Mouse (Mus musculus): ENCODE measurements around the gene Yars. TPM values are rescaled to one million over a fixed set of nuclear protein-coding genes. Genes with fewer than 3 reads are reported as not detected.
A peak's percentile ranks its signal among the peaks of the same experiment; 100 is the strongest.

Yars gene
- polyA plus RNA-seq, 1 experiment from 2014 or later = 55.4 TPM

DNA sequence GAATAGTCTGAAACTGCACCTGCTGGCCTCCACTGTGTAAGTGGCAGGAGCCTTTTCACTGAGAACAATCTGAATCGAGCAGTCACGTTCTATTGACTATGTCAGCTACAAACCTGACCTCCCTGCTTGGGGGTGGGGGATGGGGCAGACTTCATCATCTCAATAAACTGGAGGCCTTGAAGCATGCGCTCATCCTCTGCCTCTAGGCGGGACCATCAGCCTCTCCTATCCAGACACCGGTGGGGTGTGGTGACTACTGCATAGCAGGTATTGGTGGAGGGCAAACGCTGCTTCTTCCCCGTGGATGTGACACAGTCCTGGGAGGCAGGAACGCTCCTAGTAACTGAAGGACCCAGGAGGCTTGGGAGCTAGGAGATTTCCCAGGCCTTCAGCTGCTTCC is 41.4 kb downstream of the Yars start:
- no peaks in the 10 kb centered on the region for H3K36me3 ChIP-seq (ENCODE audit: control insufficient read depth, insufficient read depth, low read length)

DNA sequence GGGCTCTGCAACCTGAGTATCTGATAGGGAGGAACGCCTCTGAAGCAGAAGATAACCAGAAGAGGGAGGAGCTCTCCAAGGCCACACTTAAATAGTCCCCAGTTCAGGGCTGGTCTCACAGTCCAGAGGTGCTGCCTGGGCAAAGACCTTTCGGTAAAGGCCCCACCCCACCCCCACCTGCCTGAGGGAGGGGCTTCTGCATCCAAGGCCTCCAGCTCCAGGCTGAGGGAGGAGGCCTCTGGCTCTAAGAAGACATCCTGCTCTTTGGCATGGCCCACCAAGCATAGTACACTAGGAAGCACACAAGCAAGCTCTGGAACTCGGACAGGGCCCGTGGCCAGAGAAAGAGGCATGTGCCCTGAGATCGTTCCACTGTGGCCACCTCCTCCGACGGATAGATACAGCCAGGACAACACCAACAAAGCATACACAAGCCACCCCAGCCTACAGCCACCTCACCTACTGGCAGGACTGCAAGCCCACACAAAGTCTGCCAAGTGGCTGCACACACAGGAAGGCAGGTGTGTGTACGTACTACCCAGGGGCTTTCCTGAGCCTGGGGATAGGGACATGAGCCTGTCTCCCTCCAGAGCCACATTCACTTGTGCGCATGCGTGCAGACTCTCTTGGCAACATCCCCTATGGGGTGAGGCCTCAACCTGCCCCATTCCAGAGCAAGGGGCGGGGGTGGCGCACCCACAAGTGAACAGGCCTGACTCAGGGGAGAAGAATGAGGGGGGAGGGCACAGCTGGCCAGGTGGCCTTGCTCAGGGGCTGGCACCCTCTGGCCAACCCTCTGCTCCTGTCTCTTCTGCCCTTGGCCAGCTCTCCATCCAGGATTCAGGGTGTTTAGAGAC is 42.3 kb downstream of the Yars start:
- peaks cover 26% of the 10 kb centered on the region for H3K4me1 ChIP-seq (ENCODE audit: control insufficient read depth, insufficient read depth, low read length)
- no peak overlapping the region for H3K4me2 ChIP-seq
- H3K27ac ChIP-seq (ENCODE audit: low read depth, low read length) = no peak overlapping the region
- no peak overlapping the region for H3K4me3 ChIP-seq (ENCODE audit: low read depth, low read length)
- WGBS (ENCODE audit: insufficient replicate concordance) = 52% methylated on average over 12 of the region's 12 CpGs
- H3K36me3 ChIP-seq (ENCODE audit: control insufficient read depth, insufficient read depth, low read length) = no peaks in the 10 kb centered on the region
- no peak for ATAC-seq (replicated peaks; ENCODE audit: insufficient number of reproducible peaks, low FRiP score, low TSS enrichment)
- no peaks in the 10 kb centered on the region for H3K9me3 ChIP-seq (replicated peaks; ENCODE audit: control insufficient read depth, low read length)
- peaks cover 81% of the 10 kb centered on the region for H3K27me3 ChIP-seq (ENCODE audit: control insufficient read depth, insufficient read depth, low read length)
- no peak overlapping the region for H3K9ac ChIP-seq (ENCODE audit: low read depth, low read length)

More for the DNA sequence above, 41.4 kb downstream of the Yars start:
- Histone ChIP-seq H3K4me3 (ENCODE audit: low read depth, low read length) (no peak overlapping the region), H3K9ac (ENCODE audit: low read depth, low read length) (no peak overlapping the region), H3K27ac (ENCODE audit: low read depth, low read length) (no peak overlapping the region), H3K27me3 (ENCODE audit: control insufficient read depth, insufficient read depth, low read length) (peaks cover 81% of the 10 kb centered on the region), H3K4me2 (no peak overlapping the region), H3K4me1 (ENCODE audit: control insufficient read depth, insufficient read depth, low read length) (peaks cover 31% of the 10 kb centered on the region), H3K9me3 (replicated peaks; ENCODE audit: control insufficient read depth, low read length) (no peaks in the 10 kb centered on the region)
- no peak for ATAC-seq (replicated peaks; ENCODE audit: insufficient number of reproducible peaks, low FRiP score, low TSS enrichment)
- WGBS (ENCODE audit: insufficient replicate concordance) = 43% methylated on average over 8 of the region's 8 CpGs

DNA sequence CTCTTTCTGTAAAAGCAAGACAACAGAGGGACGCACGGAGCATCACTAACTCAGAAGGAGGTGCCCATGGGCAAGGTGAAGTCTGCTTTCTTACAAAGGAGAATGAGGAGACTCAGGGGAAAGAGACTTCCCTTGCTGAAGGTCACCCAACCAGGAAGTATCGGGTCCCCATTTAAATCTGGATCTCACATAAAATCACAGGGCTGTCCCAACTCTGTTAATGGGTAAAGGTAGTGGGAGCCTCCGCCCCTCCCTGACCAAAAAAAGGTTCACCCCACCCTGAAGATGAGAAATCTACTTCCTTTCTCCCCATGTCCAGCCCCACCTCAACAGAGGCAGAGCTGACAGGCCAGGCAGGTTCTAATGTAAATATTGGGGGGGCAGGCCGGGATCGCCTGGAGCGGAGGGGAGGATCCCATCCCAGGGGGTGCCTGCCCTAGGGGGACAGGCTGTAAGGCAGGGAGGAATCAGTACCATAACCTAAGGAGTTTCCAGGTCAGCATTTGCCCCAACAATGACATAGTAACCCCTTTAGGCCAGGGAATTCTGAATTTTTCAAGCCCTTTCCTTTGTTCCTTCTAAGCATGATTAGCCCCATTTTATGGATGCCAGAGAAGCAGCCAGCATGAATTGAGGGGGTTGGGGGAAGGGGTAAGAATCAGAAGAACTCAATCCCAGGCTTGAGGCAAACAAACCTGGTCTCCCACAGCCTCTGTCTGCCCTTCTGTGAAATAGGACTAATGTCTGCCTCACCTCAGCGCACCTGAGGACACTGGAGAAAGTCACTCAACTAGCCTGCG is 43.2 kb downstream of the Yars start:
- Histone ChIP-seq H3K27me3 (ENCODE audit: control insufficient read depth, insufficient read depth, low read length) (peaks cover 81% of the 10 kb centered on the region), H3K27ac (ENCODE audit: low read depth, low read length) (no peak overlapping the region), H3K9me3 (replicated peaks; ENCODE audit: control insufficient read depth, low read length) (no peaks in the 10 kb centered on the region), H3K9ac (ENCODE audit: low read depth, low read length) (no peak overlapping the region), H3K4me3 (ENCODE audit: low read depth, low read length) (no peak overlapping the region), H3K36me3 (ENCODE audit: control insufficient read depth, insufficient read depth, low read length) (no peaks in the 10 kb centered on the region), H3K4me1 (ENCODE audit: control insufficient read depth, insufficient read depth, low read length) (peaks cover 17% of the 10 kb centered on the region), H3K4me2 (no peak overlapping the region)
- no peak for ATAC-seq (replicated peaks; ENCODE audit: insufficient number of reproducible peaks, low FRiP score, low TSS enrichment)
- 76% methylated on average over 9 of the region's 9 CpGs for WGBS (ENCODE audit: insufficient replicate concordance)

DNA sequence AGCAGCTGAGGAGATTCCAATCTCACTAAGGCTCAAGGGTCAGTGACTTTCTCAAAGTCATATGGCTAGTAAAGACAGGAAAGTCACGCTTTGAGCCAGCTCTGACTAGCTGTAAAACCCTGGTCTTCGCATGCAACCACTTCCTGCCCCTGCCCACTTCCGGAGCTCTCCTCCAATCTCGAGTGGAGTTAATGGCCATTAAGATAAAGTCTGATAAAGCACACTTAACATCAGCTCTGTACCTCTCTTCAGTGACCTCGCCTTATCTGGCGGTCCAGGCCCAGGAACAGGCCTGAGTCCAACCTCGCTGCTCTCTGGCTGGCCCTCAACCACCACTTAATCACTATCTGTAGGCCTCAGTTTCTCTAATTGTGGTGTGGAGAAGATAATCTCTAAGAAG is 44.9 kb downstream of the Yars start:
- ATAC-seq (replicated peaks; ENCODE audit: insufficient number of reproducible peaks, low FRiP score, low TSS enrichment) = no peak
- Histone ChIP-seq H3K9ac (ENCODE audit: low read depth, low read length) (no peak overlapping the region), H3K9me3 (replicated peaks; ENCODE audit: control insufficient read depth, low read length) (no peaks in the 10 kb centered on the region), H3K4me3 (ENCODE audit: low read depth, low read length) (no peak overlapping the region), H3K27me3 (ENCODE audit: control insufficient read depth, insufficient read depth, low read length) (peaks cover 83% of the 10 kb centered on the region), H3K4me1 (ENCODE audit: control insufficient read depth, insufficient read depth, low read length) (peaks cover 20% of the 10 kb centered on the region), H3K27ac (ENCODE audit: low read depth, low read length) (no peak overlapping the region), H3K36me3 (ENCODE audit: control insufficient read depth, insufficient read depth, low read length) (no peaks in the 10 kb centered on the region), H3K4me2 (no peak overlapping the region)
- whole genome bisulfite sequencing (ENCODE audit: insufficient replicate concordance) = 12% methylated on average over 7 of the region's 7 CpGs

DNA sequence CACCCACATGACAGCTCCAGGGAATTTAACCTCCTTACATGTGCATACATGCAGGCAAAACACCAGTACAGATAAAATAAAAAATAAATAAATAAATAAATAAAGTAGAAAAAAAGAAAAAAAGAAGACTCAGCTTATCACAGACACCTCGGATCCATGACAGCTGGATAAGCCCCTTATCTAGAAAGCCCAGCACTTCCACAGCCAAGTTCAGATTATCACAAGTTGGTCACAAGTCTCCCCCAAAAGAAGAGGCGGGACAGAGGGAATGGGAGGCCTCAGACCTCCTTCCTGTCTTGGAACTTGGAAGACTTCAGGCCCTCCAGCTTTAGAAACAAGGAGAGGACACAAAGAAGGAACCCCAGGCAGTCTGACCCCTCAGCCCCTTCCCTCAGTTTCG is 45.6 kb downstream of the Yars start:
- WGBS (ENCODE audit: insufficient replicate concordance) = 30% methylated on average over 3 of the region's 3 CpGs
- H3K9ac ChIP-seq (ENCODE audit: low read depth, low read length) = no peak overlapping the region
- H3K4me2 ChIP-seq = no peak overlapping the region
- no peak overlapping the region for H3K27ac ChIP-seq (ENCODE audit: low read depth, low read length)
- H3K36me3 ChIP-seq (ENCODE audit: control insufficient read depth, insufficient read depth, low read length) = no peaks in the 10 kb centered on the region
- H3K27me3 ChIP-seq (ENCODE audit: control insufficient read depth, insufficient read depth, low read length) = peaks cover 83% of the 10 kb centered on the region
- no peak overlapping the region for H3K4me3 ChIP-seq (ENCODE audit: low read depth, low read length)
- peaks cover 20% of the 10 kb centered on the region for H3K4me1 ChIP-seq (ENCODE audit: control insufficient read depth, insufficient read depth, low read length)
- ATAC-seq (replicated peaks; ENCODE audit: insufficient number of reproducible peaks, low FRiP score, low TSS enrichment) = no peak
- H3K9me3 ChIP-seq (replicated peaks; ENCODE audit: control insufficient read depth, low read length) = no peaks in the 10 kb centered on the region

DNA sequence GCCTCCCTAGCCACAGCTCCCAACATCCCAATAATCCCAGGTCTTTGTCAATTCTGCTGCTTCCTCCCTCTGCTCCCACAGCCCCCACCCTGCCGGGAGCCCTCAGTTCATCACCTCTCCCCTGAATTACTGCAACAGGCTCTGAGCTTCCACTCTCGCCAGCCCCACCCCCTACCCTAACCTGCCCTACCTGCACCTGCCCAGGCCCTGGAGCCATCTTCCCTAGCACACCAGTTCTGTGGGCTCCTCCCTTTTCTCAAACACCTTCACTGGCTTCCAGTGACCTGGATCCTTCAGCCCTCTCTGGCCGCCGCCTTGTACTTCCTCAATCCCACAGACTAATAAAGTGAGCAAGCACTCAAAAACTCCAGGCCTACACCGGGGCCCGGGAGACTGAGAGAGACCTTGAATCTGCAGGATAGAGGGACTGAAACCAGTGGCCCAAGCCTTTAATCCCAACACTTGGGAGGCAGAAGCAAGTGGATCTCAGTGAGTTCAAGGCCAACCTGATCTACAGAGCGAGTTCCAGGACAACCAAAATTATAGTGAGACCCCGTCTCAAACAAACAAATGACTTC is 46.8 kb downstream of the Yars start:
- Histone ChIP-seq H3K36me3 (ENCODE audit: control insufficient read depth, insufficient read depth, low read length) (no peaks in the 10 kb centered on the region), H3K4me2 (no peak overlapping the region), H3K27me3 (ENCODE audit: control insufficient read depth, insufficient read depth, low read length) (peaks cover 79% of the 10 kb centered on the region), H3K4me3 (ENCODE audit: low read depth, low read length) (no peak overlapping the region), H3K9me3 (replicated peaks; ENCODE audit: control insufficient read depth, low read length) (no peaks in the 10 kb centered on the region), H3K9ac (ENCODE audit: low read depth, low read length) (no peak overlapping the region), H3K4me1 (ENCODE audit: control insufficient read depth, insufficient read depth, low read length) (peaks cover 20% of the 10 kb centered on the region), H3K27ac (ENCODE audit: low read depth, low read length) (no peak overlapping the region)
- 81% methylated on average over 8 of the region's 8 CpGs for WGBS (ENCODE audit: insufficient replicate concordance)
- no peak for ATAC-seq (replicated peaks; ENCODE audit: insufficient number of reproducible peaks, low FRiP score, low TSS enrichment)

DNA sequence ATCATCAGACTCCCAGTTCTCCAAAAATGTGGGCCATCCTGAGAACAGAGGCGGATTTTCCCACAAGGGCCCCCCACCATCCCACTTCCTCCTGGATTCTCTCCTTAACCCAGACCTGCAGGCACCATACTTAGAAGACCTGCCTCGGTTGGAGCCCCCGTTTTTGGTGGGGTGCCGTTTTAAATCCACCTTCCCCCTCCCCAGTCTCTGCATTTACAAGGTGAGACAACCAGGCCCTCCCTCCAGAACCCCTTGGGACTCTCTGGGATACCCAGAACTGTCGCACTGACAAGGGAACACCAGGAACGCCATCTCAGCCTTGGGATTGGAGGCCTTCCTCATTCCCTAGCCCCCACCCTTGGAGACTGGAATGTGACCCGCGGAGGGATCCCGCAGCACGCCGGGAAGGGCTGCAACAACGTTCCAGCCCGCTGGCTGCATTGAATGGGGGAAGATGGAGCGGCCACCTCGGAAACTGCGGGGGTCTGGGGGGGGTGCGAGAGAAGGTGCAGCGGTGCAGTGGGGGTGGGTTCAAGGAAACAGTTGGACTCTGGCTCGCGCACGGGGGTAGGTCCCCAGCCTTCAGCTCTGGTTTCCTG is 48.4 kb downstream of the Yars start:
- H3K36me3 ChIP-seq (ENCODE audit: control insufficient read depth, insufficient read depth, low read length) = no peaks in the 10 kb centered on the region
- H3K9me3 ChIP-seq (replicated peaks; ENCODE audit: control insufficient read depth, low read length) = no peaks in the 10 kb centered on the region
- peaks cover 76% of the 10 kb centered on the region for H3K27me3 ChIP-seq (ENCODE audit: control insufficient read depth, insufficient read depth, low read length)
- 7% methylated on average over 21 of the region's 21 CpGs for WGBS (ENCODE audit: insufficient replicate concordance)
- H3K4me3 ChIP-seq (ENCODE audit: low read depth, low read length) = peak overlapping the region; percentile 70
- no peak for ATAC-seq (replicated peaks; ENCODE audit: insufficient number of reproducible peaks, low FRiP score, low TSS enrichment)
- H3K9ac ChIP-seq (ENCODE audit: low read depth, low read length) = peak overlapping the region; percentile 16; the same call in 1 of the 2 replicates
- peaks cover 20% of the 10 kb centered on the region for H3K4me1 ChIP-seq (ENCODE audit: control insufficient read depth, insufficient read depth, low read length)
- H3K4me2 ChIP-seq = peak overlapping the region; percentile 98
- no peak overlapping the region for H3K27ac ChIP-seq (ENCODE audit: low read depth, low read length)

DNA sequence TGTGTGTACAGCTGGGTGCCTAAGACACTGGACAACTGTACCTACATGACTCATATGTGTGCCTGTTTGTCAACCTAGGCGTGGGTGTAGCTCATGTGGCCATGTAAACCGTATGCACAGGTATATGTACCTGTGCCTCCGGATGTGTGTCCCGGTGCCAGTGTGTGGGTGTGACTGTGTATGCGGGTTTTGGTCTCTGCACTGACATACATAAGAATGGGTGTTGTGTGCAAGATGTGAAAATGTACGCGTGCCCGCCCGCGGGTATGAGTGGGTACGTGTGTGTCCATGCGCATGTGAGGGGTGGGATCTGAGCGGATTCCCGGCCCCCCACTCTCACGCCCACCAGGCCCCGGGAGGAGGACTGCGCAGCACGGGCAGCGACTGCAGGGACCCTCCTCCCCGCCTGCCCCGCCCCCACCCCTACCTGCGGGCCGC is 49.0 kb downstream of the Yars start:
- Histone ChIP-seq H3K27me3 (ENCODE audit: control insufficient read depth, insufficient read depth, low read length) (peaks cover 72% of the 10 kb centered on the region), H3K4me3 (ENCODE audit: low read depth, low read length) (peak overlapping the region; percentile 70), H3K4me1 (ENCODE audit: control insufficient read depth, insufficient read depth, low read length) (peaks cover 20% of the 10 kb centered on the region), H3K9me3 (replicated peaks; ENCODE audit: control insufficient read depth, low read length) (no peaks in the 10 kb centered on the region), H3K36me3 (ENCODE audit: control insufficient read depth, insufficient read depth, low read length) (no peaks in the 10 kb centered on the region), H3K9ac (ENCODE audit: low read depth, low read length) (peak overlapping the region; percentile 67), H3K27ac (ENCODE audit: low read depth, low read length) (no peak overlapping the region), H3K4me2 (peak overlapping the region; percentile 98)
- no peak; the same call in 1 of the 2 replicates for ATAC-seq (replicated peaks; ENCODE audit: insufficient number of reproducible peaks, low FRiP score, low TSS enrichment)
- 1% methylated on average over 23 of the region's 23 CpGs for WGBS (ENCODE audit: insufficient replicate concordance)
